Mouse (Mus musculus): ENCODE data around the gene Olfr1240. TPM values are rescaled to one million over a fixed set of nuclear protein-coding genes. Genes with fewer than 3 reads are reported as not detected.

Olfr1240 gene
- not detected in 2 replicates for polyA plus RNA-seq (2016; fragmentation: Nextera tagmentation; extraction: Ambion mirVana)

DNA sequence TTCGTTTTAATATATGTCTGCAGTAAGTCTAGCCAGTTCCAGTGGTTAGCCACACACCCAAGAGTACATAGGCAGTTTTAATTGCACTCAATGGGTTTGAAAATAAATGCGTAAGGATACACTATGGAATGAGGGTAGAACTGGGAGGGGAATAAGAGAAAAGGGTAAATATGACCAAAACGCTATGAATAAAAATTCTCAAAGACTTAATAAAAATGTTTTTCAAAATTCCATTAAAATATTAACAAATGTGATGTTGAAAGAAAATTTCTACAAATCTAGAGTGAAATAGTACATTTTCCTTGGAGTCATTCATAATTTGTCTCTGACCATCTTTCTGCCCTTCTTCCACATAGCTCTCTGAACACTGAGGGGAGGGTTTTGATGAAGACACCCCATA lies at the start of gene Olfr1240:
Olfr1240 (minus strand) TSS at position 101 of the 400 bp plus-strand sequence.
- Histone ChIP-seq H3K4me2 (no peak within 1 kb of the TSS), H3K27me3 (no peaks in the 10 kb centered on the region), H3K9me3 (no peaks in the 10 kb centered on the region), H3K27ac (no peak within 1 kb of the TSS), H3K9ac (replicated peaks) (no peak within 1 kb of the TSS), H3K4me1 (replicated peaks) (no peaks in the 10 kb centered on the region), H3K36me3 (no peaks in the 10 kb centered on the region), H3K4me3 (replicated peaks) (no peak within 1 kb of the TSS)
- 82% methylated on average over 3 of the region's 3 CpGs for WGBS
- ATAC-seq (ENCODE audit: insufficient number of reproducible peaks, insufficient read depth, low FRiP score, low TSS enrichment, low read depth), result no peak

DNA sequence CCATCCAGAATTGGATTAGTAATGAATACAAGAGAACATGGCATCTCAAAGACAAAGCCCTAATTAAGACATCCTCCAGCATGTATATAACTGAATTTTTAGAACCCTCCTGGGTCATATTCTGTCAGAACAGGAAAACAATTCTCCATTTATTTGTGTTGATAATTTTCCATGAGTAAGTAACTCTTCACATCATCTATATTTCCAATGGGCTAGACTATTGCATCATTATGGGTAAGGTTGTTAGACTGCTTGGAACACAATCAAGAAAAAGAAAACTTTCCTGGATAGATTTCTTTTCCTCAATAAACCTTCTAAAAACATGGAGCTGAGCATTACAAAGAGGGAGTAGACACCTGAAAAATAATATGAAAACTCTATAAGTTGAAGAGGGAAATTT lies 44.2 kb upstream of the Olfr1240 start, which contains the start of gene Olfr1241:
Olfr1241 (minus strand) TSS at position 101 of the 400 bp plus-strand sequence.
- Histone ChIP-seq H3K9ac (replicated peaks) (no peak within 1 kb of the TSS), H3K4me1 (replicated peaks) (no peaks in the 10 kb centered on the region), H3K27ac (no peak within 1 kb of the TSS), H3K4me2 (no peak within 1 kb of the TSS), H3K27me3 (no peaks in the 10 kb centered on the region), H3K4me3 (replicated peaks) (no peak within 1 kb of the TSS), H3K36me3 (no peaks in the 10 kb centered on the region), H3K9me3 (no peaks in the 10 kb centered on the region)
- ATAC-seq (ENCODE audit: insufficient number of reproducible peaks, insufficient read depth, low FRiP score, low TSS enrichment, low read depth), result no peak

DNA sequence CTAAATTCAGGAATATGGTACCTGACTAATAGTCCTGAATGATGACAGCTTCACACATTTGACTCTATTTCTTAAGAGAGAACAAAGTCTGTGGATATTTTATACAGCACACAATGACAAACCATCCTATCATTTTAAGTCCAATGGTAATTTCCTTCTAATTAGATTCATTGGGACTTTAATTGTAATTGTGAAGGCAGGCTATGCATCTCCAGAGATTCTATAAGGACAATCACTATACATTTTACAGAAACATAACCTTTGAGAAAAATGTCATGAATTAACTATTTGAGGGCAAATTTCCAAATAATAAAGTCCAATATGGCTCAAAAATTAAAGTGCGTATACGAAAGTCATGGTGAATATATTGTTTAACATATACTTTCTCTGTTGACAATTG lies 22.5 kb downstream of the Olfr1240 start, which contains the start of gene Olfr1239:
Olfr1239 (minus strand) TSS at position 101 of the 400 bp plus-strand sequence.
- H3K4me1 ChIP-seq (replicated peaks), result no peaks in the 10 kb centered on the region
- ATAC-seq (ENCODE audit: insufficient number of reproducible peaks, insufficient read depth, low FRiP score, low TSS enrichment, low read depth), result no peak
- WGBS, result 97% methylated on average over 2 of the region's 2 CpGs

DNA sequence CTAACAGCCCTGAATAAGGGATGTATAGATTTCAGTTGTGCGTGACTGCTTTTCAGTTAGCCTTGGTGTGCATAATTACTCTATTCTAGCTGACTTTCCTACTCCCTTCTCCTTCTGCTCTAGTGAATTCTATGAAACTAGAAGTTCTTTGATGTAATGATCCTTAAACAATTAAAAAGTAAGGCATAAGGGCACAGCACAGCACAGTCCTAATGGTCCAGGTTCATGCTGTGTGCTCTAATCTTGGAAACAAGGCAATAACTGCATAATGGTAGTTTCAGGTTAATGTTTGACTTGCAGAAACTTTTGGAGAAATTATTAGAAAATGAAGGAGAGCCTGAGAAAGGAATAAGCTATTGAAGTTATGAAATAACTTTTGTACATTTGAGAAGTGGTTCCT lies 28.2 kb downstream of the Olfr1240 start:
- ATAC-seq (ENCODE audit: insufficient number of reproducible peaks, insufficient read depth, low FRiP score, low TSS enrichment, low read depth), result no peak
- 85% methylated on average over 1 of the region's 1 CpGs for WGBS
- H3K27ac ChIP-seq, result no peak overlapping the region
- H3K4me1 ChIP-seq (replicated peaks), result no peaks in the 10 kb centered on the region
- H3K4me2 ChIP-seq, result no peak overlapping the region
- H3K9ac ChIP-seq (replicated peaks), result no peak overlapping the region
- no peaks in the 10 kb centered on the region for H3K9me3 ChIP-seq
- no peak overlapping the region for H3K4me3 ChIP-seq (replicated peaks)
- no peaks in the 10 kb centered on the region for H3K36me3 ChIP-seq
- H3K27me3 ChIP-seq, result no peaks in the 10 kb centered on the region

More for the DNA sequence above, 22.5 kb downstream of the Olfr1240 start, which contains the start of gene Olfr1239:
- no peaks in the 10 kb centered on the region for H3K27me3 ChIP-seq
- no peak within 1 kb of the TSS for H3K4me3 ChIP-seq (replicated peaks)
- H3K9me3 ChIP-seq, result no peaks in the 10 kb centered on the region
- H3K27ac ChIP-seq, result no peak within 1 kb of the TSS
- H3K4me2 ChIP-seq, result no peak within 1 kb of the TSS
- H3K9ac ChIP-seq (replicated peaks), result no peak within 1 kb of the TSS
- H3K36me3 ChIP-seq, result no peaks in the 10 kb centered on the region

DNA sequence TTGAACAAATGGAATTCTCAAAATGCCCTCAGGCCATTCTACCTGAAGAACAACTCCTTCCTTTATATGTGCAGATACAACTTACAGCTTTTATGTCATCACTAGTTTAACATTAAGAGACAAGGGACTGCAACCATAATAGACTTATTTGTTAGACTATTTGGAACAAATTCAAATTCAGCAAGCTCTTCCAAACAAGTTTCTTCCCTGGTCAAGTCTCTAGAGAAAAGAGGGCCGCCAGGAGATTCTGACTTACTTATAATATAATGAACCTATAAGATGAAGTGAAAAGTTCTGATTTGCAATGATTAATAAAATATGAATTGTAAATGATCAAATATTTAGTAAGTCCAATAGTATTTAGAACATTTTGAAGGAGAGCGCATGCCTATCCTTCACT lies 33.2 kb downstream of the Olfr1240 start, which contains the start of gene Olfr1238:
Olfr1238 (minus strand) TSS at position 101 of the 400 bp plus-strand sequence.
- no peak for ATAC-seq (ENCODE audit: insufficient number of reproducible peaks, insufficient read depth, low FRiP score, low TSS enrichment, low read depth)
- Histone ChIP-seq H3K4me3 (replicated peaks) (no peak within 1 kb of the TSS), H3K27me3 (no peaks in the 10 kb centered on the region), H3K4me1 (replicated peaks) (no peaks in the 10 kb centered on the region), H3K9me3 (no peaks in the 10 kb centered on the region), H3K4me2 (no peak within 1 kb of the TSS), H3K9ac (replicated peaks) (no peak within 1 kb of the TSS), H3K27ac (no peak within 1 kb of the TSS), H3K36me3 (no peaks in the 10 kb centered on the region)
- WGBS, result 89% methylated on average over 2 of the region's 2 CpGs

DNA sequence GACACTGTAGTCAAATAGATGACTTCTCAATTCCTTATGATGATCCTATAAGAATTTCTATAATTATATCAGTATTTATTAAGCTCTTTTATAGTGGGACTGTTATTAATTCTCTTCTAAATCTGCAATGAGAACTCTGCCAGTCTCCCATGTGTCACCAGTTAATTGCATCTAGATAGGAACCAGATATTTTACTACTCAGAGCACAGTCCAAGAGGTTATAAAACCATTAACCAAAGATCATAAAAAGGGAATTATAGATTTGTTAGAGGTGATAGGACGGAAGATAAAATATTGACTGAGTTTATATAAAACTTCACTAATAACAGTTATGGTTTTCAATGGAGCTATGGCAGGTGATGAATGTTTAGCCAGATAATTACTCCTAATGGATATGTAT lies 41.9 kb downstream of the Olfr1240 start:
- ATAC-seq (ENCODE audit: insufficient number of reproducible peaks, insufficient read depth, low FRiP score, low TSS enrichment, low read depth), result no peak
- WGBS, result 79% methylated on average over 1 of the region's 1 CpGs
- Histone ChIP-seq H3K4me1 (replicated peaks) (no peaks in the 10 kb centered on the region), H3K4me3 (replicated peaks) (no peak overlapping the region), H3K27me3 (no peaks in the 10 kb centered on the region), H3K27ac (no peak overlapping the region), H3K9me3 (no peaks in the 10 kb centered on the region), H3K4me2 (no peak overlapping the region), H3K36me3 (no peaks in the 10 kb centered on the region), H3K9ac (replicated peaks) (no peak overlapping the region)

Other genes starting within 250 kb of the Olfr1240 start
- not detected in 2 replicates for gene Olfr1226, start 243.0 kb downstream of the Olfr1240 start, polyA plus RNA-seq (2016; fragmentation: Nextera tagmentation; extraction: Ambion mirVana)
- not detected in 2 replicates for gene Olfr1228, start 188.9 kb downstream of the Olfr1240 start, polyA plus RNA-seq (2016; fragmentation: Nextera tagmentation; extraction: Ambion mirVana)
- gene Olfr1229, start 155.0 kb downstream of the Olfr1240 start, polyA plus RNA-seq (2016; fragmentation: Nextera tagmentation; extraction: Ambion mirVana), result not detected in 2 replicates
- not detected in 2 replicates for gene Olfr1230, start 145.7 kb downstream of the Olfr1240 start, polyA plus RNA-seq (2016; fragmentation: Nextera tagmentation; extraction: Ambion mirVana)
- not detected in 2 replicates for gene Olfr1231, start 135.9 kb downstream of the Olfr1240 start, polyA plus RNA-seq (2016; fragmentation: Nextera tagmentation; extraction: Ambion mirVana)
- not detected in 2 replicates for gene Olfr1232, start 113.3 kb downstream of the Olfr1240 start, polyA plus RNA-seq (2016; fragmentation: Nextera tagmentation; extraction: Ambion mirVana)
- gene Olfr1233, start 100.6 kb downstream of the Olfr1240 start, polyA plus RNA-seq (2016; fragmentation: Nextera tagmentation; extraction: Ambion mirVana), result not detected in 2 replicates
- gene Olfr1234, start 78.1 kb downstream of the Olfr1240 start, polyA plus RNA-seq (2016; fragmentation: Nextera tagmentation; extraction: Ambion mirVana), result not detected in 2 replicates
- not detected in 2 replicates for gene Olfr1238, start 33.3 kb downstream of the Olfr1240 start, polyA plus RNA-seq (2016; fragmentation: Nextera tagmentation; extraction: Ambion mirVana)
- gene Olfr1239, start 22.6 kb downstream of the Olfr1240 start, polyA plus RNA-seq (2016; fragmentation: Nextera tagmentation; extraction: Ambion mirVana), result not detected in 2 replicates
- gene Olfr1241, start 44.1 kb upstream of the Olfr1240 start, polyA plus RNA-seq (2016; fragmentation: Nextera tagmentation; extraction: Ambion mirVana), result not detected in 2 replicates
- not detected in 2 replicates for gene Olfr1242, start 55.3 kb upstream of the Olfr1240 start, polyA plus RNA-seq (2016; fragmentation: Nextera tagmentation; extraction: Ambion mirVana)
- not detected in 2 replicates for gene Olfr1243, start 88.5 kb upstream of the Olfr1240 start, polyA plus RNA-seq (2016; fragmentation: Nextera tagmentation; extraction: Ambion mirVana)
- not detected in 2 replicates for gene Olfr1245, start 135.4 kb upstream of the Olfr1240 start, polyA plus RNA-seq (2016; fragmentation: Nextera tagmentation; extraction: Ambion mirVana)
- not detected in 2 replicates for gene Olfr1246, start 150.2 kb upstream of the Olfr1240 start, polyA plus RNA-seq (2016; fragmentation: Nextera tagmentation; extraction: Ambion mirVana)
- gene Olfr1247, start 171.1 kb upstream of the Olfr1240 start, polyA plus RNA-seq (2016; fragmentation: Nextera tagmentation; extraction: Ambion mirVana), result not detected in 2 replicates
- gene Olfr1248, start 175.2 kb upstream of the Olfr1240 start, polyA plus RNA-seq (2016; fragmentation: Nextera tagmentation; extraction: Ambion mirVana), result not detected in 2 replicates
- not detected in 2 replicates for gene Olfr1249, start 192.0 kb upstream of the Olfr1240 start, polyA plus RNA-seq (2016; fragmentation: Nextera tagmentation; extraction: Ambion mirVana)
- not detected in 2 replicates for gene Olfr1250, start 218.5 kb upstream of the Olfr1240 start, polyA plus RNA-seq (2016; fragmentation: Nextera tagmentation; extraction: Ambion mirVana)
- gene Olfr1251, start 228.9 kb upstream of the Olfr1240 start, polyA plus RNA-seq (2016; fragmentation: Nextera tagmentation; extraction: Ambion mirVana), result not detected in 2 replicates

All from limb, embryonic 12.5 days (tissue).